Mouse (Mus musculus) CH12.LX (cell line): ENCODE measurements at regions not wholly inside any gene's neighbourhood (a gene's known extent, or its start where the extent isn't known, plus 50 kb on each side); places are given as distances from the start of the nearest gene placed in this dataset.
A peak's percentile ranks its signal among the peaks of the same experiment; 100 is the strongest.

Source experiments
- CTCF ChIP-seq, 2 experiments: IDR thresholded peaks in 1 of 2; conservative IDR thresholded peaks in 1 of 2; 2 replicates each; pipeline ENCODE4 v1.5.1; 2011 to 2012; ENCODE audit warnings: low read depth in 2 of 2, low read length in 2 of 2, improper control_type of control experiment in 1 of 2, inconsistent platforms in 1 of 2, mild to moderate bottlenecking in 1 of 2, moderate library complexity in 1 of 2
- E2F4 ChIP-seq: IDR thresholded peaks from 2 replicates; pipeline ENCODE4 v1.6.1; 2011; ENCODE audit warnings: low read depth, low read length, improper control_type of control experiment; ENCODE audit not compliant: insufficient replicate concordance
- EP300 ChIP-seq: IDR thresholded peaks from 2 replicates; pipeline ENCODE4 v1.6.1; 2011; ENCODE audit warnings: low read length, improper control_type of control experiment
- HCFC1 ChIP-seq: IDR thresholded peaks from 2 replicates; pipeline ENCODE4 v1.6.1; 2012; ENCODE audit warnings: low read depth, mild to moderate bottlenecking, inconsistent platforms, low read length, improper control_type of control experiment
- POLR2A ChIP-seq: IDR thresholded peaks from 2 replicates; pipeline ENCODE4 v1.6.1; 2011; ENCODE audit warnings: low read depth, mild to moderate bottlenecking, improper control_type of control experiment, low read length
- TBP ChIP-seq: conservative IDR thresholded peaks from 2 replicates; pipeline ENCODE4 v1.6.1; 2011; ENCODE audit warnings: low read depth, low read length, improper control_type of control experiment
- TCF12 ChIP-seq: IDR thresholded peaks from 2 replicates; pipeline ENCODE4 v1.6.1; 2014; ENCODE audit warnings: low read depth, mild to moderate bottlenecking, inconsistent platforms, low read length, improper control_type of control experiment
- USF1 ChIP-seq: IDR thresholded peaks from 2 replicates; pipeline ENCODE4 v1.6.1; 2014; ENCODE audit warnings: low read depth, mild to moderate bottlenecking, inconsistent platforms, low read length, improper control_type of control experiment
- ZC3H11A ChIP-seq: IDR thresholded peaks from 2 replicates; pipeline ENCODE4 v1.6.1; 2012; ENCODE audit warnings: low read depth, mild to moderate bottlenecking, inconsistent platforms, low read length, improper control_type of control experiment

- TF ChIP-seq TCF12, result no peak
- TF ChIP-seq CTCF (conservative IDR thresholded peaks at IDR 0.05 in 1 of 2, IDR thresholded peaks at IDR 0.05 in 1 of 2; ENCODE audit: low read depth in 2 of 2, low read length in 2 of 2), result 0 out of 4 replicates have a peak, but pooled peaks of 1 of the 2 experiments have one; percentile 26
- no peak for TF ChIP-seq ZC3H11A
- no peak for TF ChIP-seq E2F4
- TF ChIP-seq EP300, result no peak
- TF ChIP-seq TBP, result no peak
- no peak for TF ChIP-seq HCFC1
- no peak for TF ChIP-seq USF1
- TF ChIP-seq POLR2A, result no peak
Measured at GRCm38 (mm10) chr9:43908325-43908724, 134.9 kb upstream of the Thy1 start.
